Mouse (Mus musculus): ENCODE measurements around the gene Fam69a. TPM values are rescaled to one million over a fixed set of nuclear protein-coding genes. Genes with fewer than 3 reads are reported as not detected.
A peak's percentile ranks its signal among the peaks of the same experiment; 100 is the strongest.

The Fam69a gene
- total RNA-seq, 2 experiments from 2014 or later = 8.2 to 8.9 TPM

DNA sequence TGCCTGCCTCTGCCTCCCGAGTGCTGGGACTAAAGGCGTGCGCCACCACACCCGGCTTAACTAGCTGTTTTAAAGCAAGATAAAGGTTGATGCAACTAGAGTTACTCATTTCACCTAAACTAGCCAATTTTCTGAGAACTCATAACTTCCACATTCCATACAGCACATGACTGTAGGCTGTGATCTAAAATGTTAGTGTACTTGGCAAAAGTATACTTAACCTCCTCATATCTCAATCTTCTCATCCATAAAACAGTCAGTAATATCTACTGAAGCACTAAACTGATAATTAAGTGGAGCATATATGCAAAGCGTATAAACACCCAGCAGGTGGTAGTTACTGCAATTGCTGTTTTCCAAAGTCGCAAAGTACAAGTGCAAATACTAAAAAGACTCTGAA is 113.6 kb downstream of the Fam69a start:
- DNase-seq = no peak
- intact Hi-C loops (cut with DNase I) = no loop called here

GRCm38 (mm10) chr5:107869701-107870100 is 117.2 kb downstream of the Fam69a start:
- intact Hi-C loops (cut with DNase I) = loop anchor here (2.0 kb wide), 1 partner anchor 31 kb away; the partner anchor contains the start of gene Rpl5
- no peak for DNase-seq

DNA sequence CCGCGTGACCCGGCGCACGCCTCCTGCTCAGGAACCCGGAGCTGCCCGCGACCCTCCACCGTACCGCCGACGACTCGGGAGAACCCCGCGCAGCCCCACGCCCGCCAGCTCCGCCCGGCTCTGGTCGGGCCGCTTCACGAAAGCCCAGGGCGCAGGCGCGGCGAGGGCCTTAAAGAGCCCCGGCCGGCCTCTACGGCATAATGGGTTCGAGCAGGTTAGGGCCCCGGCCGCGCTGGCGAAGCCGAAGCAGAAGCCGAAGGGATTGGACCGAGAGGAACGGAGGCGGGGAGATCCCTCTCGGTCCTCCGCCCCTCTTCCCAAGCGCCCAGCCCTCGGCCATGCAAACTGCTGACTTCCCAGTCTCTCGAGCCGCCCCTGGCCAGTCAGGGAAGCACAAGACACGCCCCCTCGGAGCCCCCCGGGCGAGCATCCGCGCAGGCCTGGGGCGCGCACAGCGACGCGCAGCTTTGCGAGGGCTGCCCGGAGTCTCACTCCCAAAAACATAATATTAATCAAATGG is 117.9 kb downstream of the Fam69a start:
- intact Hi-C loops (cut with DNase I) = loop anchor here (2.0 kb wide), 1 partner anchor 32 kb away; the partner anchor contains the start of gene Rpl5
- DNase-seq = peak; percentile 88 to 93

GRCm38 (mm10) chr5:107867970-107868904 is 118.6 kb downstream of the Fam69a start:
- intact Hi-C loops (cut with DNase I) = loop anchor here (2.0 kb wide), 1 partner anchor 33 kb away; the partner anchor contains the start of gene Rpl5
- DNase-seq = peak; percentile 67 to 77

DNA sequence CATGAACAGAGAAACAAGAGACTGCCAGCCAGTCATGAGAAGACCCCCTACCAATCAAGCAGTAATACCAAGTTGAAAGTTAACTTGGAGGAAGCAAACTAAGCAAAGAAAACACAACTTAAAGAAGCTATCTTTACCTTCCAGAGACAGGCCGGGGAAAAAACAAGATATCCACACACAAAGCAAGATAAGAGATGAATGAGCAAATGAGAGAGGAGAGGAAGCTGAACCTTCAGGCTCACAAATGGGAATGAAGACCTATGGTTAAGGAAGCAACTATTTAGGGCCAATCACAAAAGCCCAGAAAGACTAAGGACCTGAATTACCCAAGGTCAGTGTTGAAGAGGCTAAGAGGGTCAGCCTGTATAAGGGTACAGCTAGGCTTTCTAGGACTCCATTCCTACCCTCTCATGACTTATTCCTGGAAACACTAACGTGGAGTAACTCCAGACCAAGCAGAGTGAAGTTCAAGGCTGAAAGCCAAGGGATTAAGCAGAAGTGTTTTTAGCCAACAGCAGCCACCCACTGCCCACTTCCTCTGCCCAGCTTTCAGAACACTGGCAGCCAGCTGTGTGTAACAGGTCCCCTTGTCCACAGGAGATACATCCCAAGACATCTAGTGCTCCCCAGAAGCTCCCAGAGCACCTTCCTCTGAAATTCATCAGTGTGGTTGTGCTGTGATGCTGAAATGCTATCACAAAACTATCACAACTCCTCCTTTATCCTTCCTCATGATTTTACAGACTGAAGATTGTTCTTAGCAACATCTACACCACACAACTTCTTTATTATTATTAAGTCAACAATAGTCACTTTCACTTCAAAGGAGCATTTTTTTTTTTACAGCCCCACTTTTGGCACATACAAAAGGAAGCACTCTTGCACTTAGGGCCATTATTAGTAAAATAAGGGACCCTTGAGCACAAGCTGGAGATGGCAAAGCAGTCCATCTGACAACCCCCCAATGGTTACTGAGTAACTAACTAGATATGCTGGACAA is 120.5 kb downstream of the Fam69a start:
- intact Hi-C loops (cut with DNase I) = no loop called here

DNA sequence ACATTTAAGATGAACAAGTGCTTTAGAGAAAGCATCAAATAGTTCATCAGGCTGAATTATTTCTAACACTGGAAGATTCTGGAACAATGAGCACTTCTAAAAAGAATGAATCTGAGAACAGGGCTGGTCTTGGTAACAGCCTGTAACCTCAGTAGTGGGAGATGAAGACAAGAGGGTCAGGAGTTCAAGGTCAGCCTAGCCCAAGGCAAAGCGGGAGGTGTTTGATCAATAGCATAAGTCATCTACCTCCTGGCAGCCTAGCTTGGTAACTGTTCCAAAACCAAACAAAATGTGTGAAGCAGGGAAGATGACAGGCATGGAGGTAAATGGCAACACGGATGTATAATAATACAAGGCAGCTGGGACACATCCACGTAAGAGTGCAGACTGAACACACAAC is 122.9 kb downstream of the Fam69a start:
- DNase-seq = no peak
- intact Hi-C loops (cut with DNase I) = no loop called here

More for the DNA sequence above, 120.5 kb downstream of the Fam69a start:
- DNase-seq = peak in 1 of 2 experiments; percentile 19

DNA sequence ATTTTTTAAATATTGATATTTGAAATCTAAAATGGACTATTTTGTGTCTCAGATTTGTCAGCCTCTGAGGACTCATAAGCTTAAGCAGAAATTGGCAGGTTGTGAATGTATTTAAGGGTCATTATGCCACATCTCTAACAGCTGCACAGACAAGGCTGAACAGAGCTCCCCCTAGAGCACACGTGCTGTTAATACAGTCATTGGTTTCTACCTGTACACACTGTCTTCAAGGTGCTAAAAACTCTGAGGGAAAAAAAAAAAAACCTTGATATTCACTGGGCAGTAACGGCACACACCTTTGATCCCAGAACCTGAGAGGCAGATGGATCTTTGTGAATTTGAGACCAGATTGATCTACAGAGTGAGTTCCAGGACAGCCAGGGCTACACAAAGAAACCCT is 127.9 kb downstream of the Fam69a start:
- DNase-seq = no peak
- intact Hi-C loops (cut with DNase I) = no loop called here

Other genes starting within 250 kb of the Fam69a start
- not detected for gene Ube2d2b, start 157.0 kb downstream of the Fam69a start, total RNA-seq (2021)
- 10 to 100 TPM; 19.5 to 21.5 TPM for gene Evi5, start 112.0 kb downstream of the Fam69a start, total RNA-seq (2021)
- 10 to 100 TPM; 29.9 to 37.3 TPM for gene Rpl5, start 86.6 kb downstream of the Fam69a start, total RNA-seq (2021)
- gene Mtf2, start 78.6 kb upstream of the Fam69a start, total RNA-seq (2021) = 10 to 100 TPM; 10.8 to 13.8 TPM
- 10 to 100 TPM; 26.7 to 34.9 TPM for gene Tmed5, start 145.5 kb upstream of the Fam69a start, total RNA-seq (2021)
- gene Ccdc18, start 145.8 kb upstream of the Fam69a start, total RNA-seq (2021) = under 1 TPM; 0.24 to 0.56 TPM